Mouse (Mus musculus) inflammation-experienced regulatory T-cells, adult 16 weeks (primary cell): ENCODE measurements around the gene Amdhd1. TPM values are rescaled to one million over a fixed set of nuclear protein-coding genes. Genes with fewer than 3 reads are reported as not detected.

Source experiments
- polyA plus RNA-seq: library from polyadenylated mRNA; unstranded; fragments of 100-300 nt; shearing (Covaris generic); gene quantifications from one replicate; pipeline ENCODE4 v1.2.1, GENCODE M21; 2017

Gene Amdhd1
- 0.95 TPM for polyA plus RNA-seq

GRCm38 (mm10) chr10:93539775-93540430 is at the start of gene Amdhd1:
Gene Amdhd1, minus strand, starts transcription at chr10:93540033.

DNA sequence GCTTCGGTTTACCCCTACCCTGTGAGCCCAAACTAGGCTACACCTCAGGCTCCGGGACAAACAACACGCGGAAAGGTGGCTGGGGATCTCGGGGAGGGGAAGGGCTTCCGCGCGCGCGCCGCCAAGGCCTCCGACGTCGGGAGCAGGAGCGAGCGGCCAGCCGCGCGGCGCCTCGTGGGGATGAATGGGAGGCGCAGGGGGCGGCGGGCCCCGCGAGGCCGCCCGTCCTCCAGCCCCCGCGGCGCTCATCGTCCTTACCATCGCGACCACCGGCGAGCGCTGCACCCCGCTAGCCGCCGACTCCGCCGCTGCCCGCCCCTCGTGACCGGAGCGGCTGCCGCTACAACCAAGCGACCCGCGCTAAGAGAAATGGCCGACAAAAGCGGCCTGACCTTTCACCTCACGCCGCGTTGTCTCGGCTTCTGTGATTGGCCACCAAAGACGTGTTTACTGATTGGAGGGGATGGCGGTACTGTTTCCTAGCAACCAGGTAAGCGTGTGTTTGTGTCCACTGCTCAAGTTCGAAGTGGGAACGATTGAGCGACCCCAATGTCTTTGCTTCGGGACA is 49.5 kb upstream of the Amdhd1 start, which contains the start of gene Snrpf:
Gene Snrpf (minus strand): TSS at position 426 of the 568 bp plus-strand sequence.

DNA sequence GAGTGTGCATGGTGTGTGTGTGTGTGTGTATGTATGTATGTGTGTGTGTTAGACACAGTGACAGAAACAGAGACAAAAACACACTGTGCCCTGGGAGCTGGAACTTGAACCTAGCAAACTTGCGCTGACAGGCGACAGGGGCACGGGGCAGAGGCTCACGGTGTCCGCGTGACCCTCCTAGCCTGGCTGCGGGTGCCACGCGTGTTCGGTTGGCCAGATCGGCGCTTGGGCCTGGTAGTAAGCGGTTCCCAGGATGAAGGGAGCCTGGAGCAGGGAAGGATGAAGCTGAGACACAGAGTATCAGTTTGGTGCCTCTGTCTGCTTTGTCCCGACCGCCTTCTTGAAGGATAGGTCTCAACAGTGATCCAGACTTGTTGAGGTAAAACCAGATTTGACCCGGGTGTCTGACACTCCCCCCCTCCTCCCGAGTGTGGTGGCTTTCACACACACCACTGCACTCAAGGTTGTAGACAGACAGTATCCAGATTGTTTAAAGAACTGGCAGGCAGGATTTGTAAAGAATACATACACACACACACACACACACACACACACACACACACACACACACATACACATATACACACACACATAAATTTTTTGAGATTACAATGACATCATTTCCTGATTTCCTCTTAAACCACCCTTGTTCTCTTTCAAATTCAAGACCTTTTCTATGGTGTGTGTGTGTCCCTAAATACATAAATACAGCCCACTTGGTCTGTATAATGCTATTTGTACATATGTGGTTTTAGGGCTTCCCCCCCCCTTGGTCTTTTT is 788 bp upstream of the Amdhd1 start, which contains the start of gene Ccdc38:
Gene Ccdc38 (plus strand): TSS at position 202 of the 780 bp plus-strand sequence.

DNA sequence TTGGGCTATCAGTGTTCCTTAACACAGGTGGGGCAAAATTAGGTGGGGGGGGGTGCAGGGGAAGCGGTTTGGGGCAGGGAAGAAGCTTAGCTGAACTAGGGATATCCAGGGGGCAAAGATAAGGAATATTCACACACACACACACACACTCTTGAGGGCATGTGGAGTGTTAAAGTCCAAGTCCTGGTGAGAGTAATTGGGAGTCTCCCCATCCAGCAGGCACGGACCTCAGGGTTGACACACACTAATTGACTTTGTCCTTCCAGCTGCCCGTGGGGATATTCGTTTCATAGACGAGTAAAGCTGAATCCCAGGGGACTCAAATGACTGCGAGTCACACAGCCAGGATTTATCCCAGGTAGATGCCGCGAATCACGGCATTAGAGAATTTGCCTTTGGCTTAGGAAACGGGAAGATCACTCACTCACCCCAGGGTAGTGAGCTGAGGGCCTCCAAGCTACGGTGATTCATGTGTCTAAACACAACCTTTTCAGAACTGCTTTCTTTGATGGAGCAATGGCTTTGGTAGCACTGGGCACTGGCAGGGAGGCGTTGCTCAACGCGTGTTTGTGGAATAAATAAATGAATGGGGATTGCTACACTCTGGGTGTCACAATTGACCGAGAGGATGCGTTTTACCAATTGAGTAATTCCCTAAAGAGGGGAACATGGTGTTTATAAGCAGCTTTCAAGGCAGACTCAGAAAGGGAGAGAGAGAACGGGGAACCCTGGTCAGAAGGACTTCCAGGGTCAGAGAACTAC is 51.6 kb downstream of the Amdhd1 start, which contains the start of gene Hal:
Gene Hal (plus strand): TSS at position 703 of the 762 bp plus-strand sequence.

Other genes starting within 250 kb of the Amdhd1 start
- gene Elk3, start 228.9 kb downstream of the Amdhd1 start, polyA plus RNA-seq: 40.4 TPM
- gene Lta4h, start 86.6 kb downstream of the Amdhd1 start, polyA plus RNA-seq: 329 TPM
- 0.44 TPM for gene Hal, start 51.3 kb downstream of the Amdhd1 start, polyA plus RNA-seq
- gene Ccdc38, start 599 bp upstream of the Amdhd1 start, polyA plus RNA-seq: 2.3 TPM
- gene Snrpf, start 49.7 kb upstream of the Amdhd1 start, polyA plus RNA-seq: 49.3 TPM
- 0.41 TPM for gene Ntn4, start 100.6 kb upstream of the Amdhd1 start, polyA plus RNA-seq